Mouse (Mus musculus) stomach, embryonic 15.5 days (tissue): ENCODE measurements around the gene Myom3. TPM values are rescaled to one million over a fixed set of nuclear protein-coding genes. Genes with fewer than 3 reads are reported as not detected.
A peak's percentile ranks its signal among the peaks of the same experiment; 100 is the strongest.

Source experiments
- ATAC-seq: fragments of 200-750 bp; cut with Nextera tagmentation; 2 replicates; pipeline ENCODE4 v1.8.0; 2017; ENCODE audit warnings: low read depth, moderate number of reproducible peaks, moderate TSS enrichment; ENCODE audit not compliant: insufficient read depth, low FRiP score
- H3K27ac ChIP-seq: fragments of 300-500 bp; sonication (generic); 2 replicates; pipeline ENCODE4 v1.5.1; 2015; ENCODE audit warnings: mild to moderate bottlenecking, inconsistent platforms
- H3K27me3 ChIP-seq: fragments of 300-500 bp; sonication (generic); replicated peaks from 2 replicates; pipeline ENCODE4 v1.6.1; 2015; ENCODE audit warnings: inconsistent platforms
- H3K36me3 ChIP-seq: fragments of 300-500 bp; sonication (generic); 2 replicates; pipeline ENCODE4 v1.6.1; 2015; ENCODE audit warnings: inconsistent platforms
- H3K4me1 ChIP-seq: fragments of 300-500 bp; sonication (generic); 2 replicates; pipeline ENCODE4 v1.6.1; 2015; ENCODE audit warnings: inconsistent platforms
- H3K4me2 ChIP-seq: fragments of 300-500 bp; sonication (generic); 2 replicates; pipeline ENCODE4 v1.6.1; 2015; ENCODE audit warnings: mild to moderate bottlenecking, inconsistent platforms
- H3K4me3 ChIP-seq: fragments of 300-500 bp; sonication (generic); replicated peaks from 2 replicates; pipeline ENCODE4 v1.5.1; 2015; ENCODE audit warnings: inconsistent platforms
- H3K9ac ChIP-seq: fragments of 300-500 bp; sonication (generic); 2 replicates; pipeline ENCODE4 v1.6.1; 2015; ENCODE audit warnings: inconsistent platforms
- H3K9me3 ChIP-seq: fragments of 300-500 bp; sonication (generic); 2 replicates; pipeline ENCODE4 v1.6.1; 2016; ENCODE audit warnings: inconsistent platforms
- WGBS: fragments of 180-500 bp; shearing (Covaris S2); methylation state at CpG from one replicate; pipeline ENCODE4 v1.1.7; 2015; 5-methylcytosine and 5-hydroxymethylcytosine counted together
- polyA plus RNA-seq: library from polyadenylated mRNA; unstranded; fragments of >200 nt; fragmentation: Nextera tagmentation; extraction: Ambion mirVana; gene quantifications from 2 replicates; pipeline ENCODE4 v1.2.1, GENCODE M21; 2015

Myom3 gene
- polyA plus RNA-seq, 1 experiment from 2014 or later, result 0.58 TPM

GRCm38 (mm10) chr4:135780255-135780654 is 20.7 kb downstream of the Myom3 start:
- WGBS, result 43% methylated on average over 3 of the region's 3 CpGs
- Histone ChIP-seq H3K27me3 (no peaks in the 10 kb centered on the region), H3K4me3 (no peak overlapping the region), H3K9ac (no peak overlapping the region), H3K27ac (no peak overlapping the region), H3K4me1 (0 out of 2 replicates have a peak, but pooled peaks cover 7% of the 10 kb centered on the region), H3K9me3 (no peaks in the 10 kb centered on the region), H3K4me2 (no peak overlapping the region), H3K36me3 (no peaks in the 10 kb centered on the region)
- ATAC-seq, result peak; percentile 82

DNA sequence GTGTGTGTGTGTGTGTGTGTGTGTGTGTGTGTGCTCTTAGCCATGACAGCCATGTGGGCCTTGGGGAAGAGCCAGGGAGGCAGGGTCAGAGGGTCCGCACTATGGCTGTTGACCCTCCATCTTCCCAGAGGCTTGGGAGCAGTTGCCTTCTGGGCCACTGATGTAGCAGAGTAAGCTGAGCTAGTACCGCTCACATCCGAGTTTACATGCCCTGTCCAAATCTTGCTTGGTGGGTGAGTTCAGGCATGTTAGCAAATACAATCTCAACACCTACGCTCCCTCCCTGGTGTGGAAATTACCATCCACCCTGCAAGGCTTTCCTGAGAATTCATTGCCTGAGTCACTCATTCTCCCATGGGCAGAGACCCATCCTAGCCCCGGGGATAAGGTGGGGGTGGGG is 21.8 kb downstream of the Myom3 start:
- Histone ChIP-seq H3K9ac (no peak overlapping the region), H3K27ac (no peak overlapping the region), H3K9me3 (no peaks in the 10 kb centered on the region), H3K4me2 (no peak overlapping the region), H3K4me1 (0 out of 2 replicates have a peak, but pooled peaks cover 7% of the 10 kb centered on the region), H3K4me3 (no peak overlapping the region), H3K27me3 (no peaks in the 10 kb centered on the region), H3K36me3 (no peaks in the 10 kb centered on the region)
- ATAC-seq, result no peak
- 84% methylated on average over 5 of the region's 5 CpGs for WGBS

GRCm38 (mm10) chr4:135786581-135786980 is 27.1 kb downstream of the Myom3 start:
- no peaks in the 10 kb centered on the region for H3K27me3 ChIP-seq
- H3K9ac ChIP-seq, result no peak overlapping the region
- ATAC-seq, result no peak

GRCm38 (mm10) chr4:135787271-135787670 is 27.8 kb downstream of the Myom3 start:
- Histone ChIP-seq H3K36me3 (no peaks in the 10 kb centered on the region), H3K9ac (no peak overlapping the region), H3K27me3 (no peaks in the 10 kb centered on the region), H3K27ac (no peak overlapping the region), H3K4me1 (no peaks in the 10 kb centered on the region), H3K4me2 (no peak overlapping the region), H3K9me3 (no peaks in the 10 kb centered on the region), H3K4me3 (no peak overlapping the region)
- WGBS, result 75% methylated on average over 6 of the region's 6 CpGs
- no peak for ATAC-seq

More at GRCm38 (mm10) chr4:135786581-135786980, 27.1 kb downstream of the Myom3 start:
- no peak overlapping the region for H3K4me2 ChIP-seq
- no peaks in the 10 kb centered on the region for H3K4me1 ChIP-seq
- 72% methylated on average over 5 of the region's 5 CpGs for WGBS
- no peaks in the 10 kb centered on the region for H3K9me3 ChIP-seq
- H3K27ac ChIP-seq, result no peak overlapping the region
- no peak overlapping the region for H3K4me3 ChIP-seq
- no peaks in the 10 kb centered on the region for H3K36me3 ChIP-seq

GRCm38 (mm10) chr4:135789135-135789534 is 29.6 kb downstream of the Myom3 start:
- Histone ChIP-seq H3K9me3 (no peaks in the 10 kb centered on the region), H3K4me3 (no peak overlapping the region), H3K9ac (no peak overlapping the region), H3K36me3 (no peaks in the 10 kb centered on the region), H3K27ac (no peak overlapping the region), H3K27me3 (no peaks in the 10 kb centered on the region), H3K4me2 (no peak overlapping the region), H3K4me1 (no peaks in the 10 kb centered on the region)
- WGBS, result 68% methylated on average over 2 of the region's 2 CpGs
- no peak for ATAC-seq

DNA sequence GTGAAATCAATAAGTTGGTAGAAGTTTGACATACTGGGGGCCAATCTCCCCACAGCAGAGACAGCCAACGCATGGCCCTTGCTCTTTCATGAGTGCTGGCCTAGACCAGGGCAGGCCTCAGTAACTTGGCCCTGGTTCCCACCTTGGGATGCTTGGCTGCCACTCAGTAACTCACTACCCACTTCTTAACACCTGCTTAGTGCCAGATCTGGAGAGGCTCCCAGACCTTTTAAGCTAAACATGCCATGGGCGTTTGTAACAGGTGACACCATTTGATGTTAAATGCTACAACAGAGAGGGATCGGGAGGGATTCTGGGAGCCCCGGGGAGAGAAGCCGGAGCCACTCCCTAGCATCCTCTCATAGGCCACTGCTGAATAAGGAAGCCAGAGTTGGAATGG is 33.3 kb downstream of the Myom3 start:
- Histone ChIP-seq H3K9me3 (no peaks in the 10 kb centered on the region), H3K9ac (no peak overlapping the region), H3K4me3 (no peak overlapping the region), H3K4me1 (peaks cover 5% of the 10 kb centered on the region), H3K27me3 (no peaks in the 10 kb centered on the region), H3K27ac (no peak overlapping the region), H3K36me3 (no peaks in the 10 kb centered on the region), H3K4me2 (no peak overlapping the region)
- no peak for ATAC-seq
- 89% methylated on average over 5 of the region's 5 CpGs for WGBS

DNA sequence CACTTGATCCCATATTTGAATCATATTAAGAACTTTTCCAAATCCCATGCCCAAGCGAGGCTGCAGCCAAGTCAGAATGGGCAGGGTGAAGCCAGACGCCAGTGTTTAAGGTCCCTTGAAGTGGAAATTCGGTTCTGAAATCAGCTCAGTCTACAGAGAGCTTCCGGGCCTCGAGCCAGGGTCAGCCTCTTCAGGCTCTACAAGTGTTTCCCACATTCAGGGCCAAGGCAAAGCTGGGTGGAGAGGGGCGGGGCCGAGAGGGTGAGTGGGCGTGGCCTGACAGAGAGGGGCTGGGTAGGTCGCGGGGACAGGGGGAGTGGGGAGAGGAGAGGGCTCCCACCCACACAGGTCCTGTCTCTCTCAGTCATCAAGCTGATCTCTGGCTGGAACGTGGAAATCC is 38.4 kb downstream of the Myom3 start:
- no peak overlapping the region for H3K4me3 ChIP-seq
- no peak overlapping the region for H3K27ac ChIP-seq
- H3K4me1 ChIP-seq, result peaks cover 10% of the 10 kb centered on the region
- H3K36me3 ChIP-seq, result no peaks in the 10 kb centered on the region
- H3K27me3 ChIP-seq, result no peaks in the 10 kb centered on the region
- 0 out of 2 replicates have a peak, but pooled peaks have one; percentile 11 for ATAC-seq
- no peaks in the 10 kb centered on the region for H3K9me3 ChIP-seq
- H3K4me2 ChIP-seq, result peak overlapping the region; percentile 3; the same call in 1 of the 2 replicates
- H3K9ac ChIP-seq, result no peak overlapping the region
- WGBS, result 19% methylated on average over 11 of the region's 11 CpGs

DNA sequence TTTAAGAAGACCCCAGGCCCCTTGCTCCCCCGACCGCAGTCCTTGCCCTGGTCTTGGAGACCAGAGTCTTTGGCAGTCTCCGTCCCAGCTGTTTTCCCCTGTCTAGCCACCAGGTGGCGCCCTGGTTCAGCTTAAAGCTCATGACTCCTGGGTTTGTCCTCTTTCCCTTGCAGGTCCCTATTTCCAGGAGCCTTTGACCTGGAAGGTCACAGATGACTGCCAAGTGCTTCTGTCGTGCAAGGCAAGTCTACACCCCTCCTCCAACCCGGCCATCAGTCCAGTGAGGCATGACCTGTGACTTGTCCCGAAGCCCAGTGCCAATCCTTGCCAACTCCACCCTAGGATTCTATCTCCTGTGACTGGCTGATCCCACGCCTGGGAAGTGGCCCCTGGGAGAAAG is 42.0 kb downstream of the Myom3 start:
- no peaks in the 10 kb centered on the region for H3K36me3 ChIP-seq
- no peak overlapping the region for H3K4me3 ChIP-seq
- ATAC-seq, result 0 out of 2 replicates have a peak, but pooled peaks have one; percentile 15
- H3K9me3 ChIP-seq, result no peaks in the 10 kb centered on the region
- H3K27ac ChIP-seq, result no peak overlapping the region
- no peaks in the 10 kb centered on the region for H3K27me3 ChIP-seq
- 19% methylated on average over 8 of the region's 8 CpGs for WGBS
- H3K4me2 ChIP-seq, result no peak overlapping the region
- peaks cover 8% of the 10 kb centered on the region for H3K4me1 ChIP-seq
- H3K9ac ChIP-seq, result no peak overlapping the region

GRCm38 (mm10) chr4:135803299-135803698 is 43.8 kb downstream of the Myom3 start:
- Histone ChIP-seq H3K27ac (no peak overlapping the region), H3K9me3 (no peaks in the 10 kb centered on the region), H3K4me1 (peaks cover under 1% of the 10 kb centered on the region; the same call in 1 of the 2 replicates), H3K9ac (no peak overlapping the region), H3K36me3 (no peaks in the 10 kb centered on the region), H3K27me3 (no peaks in the 10 kb centered on the region), H3K4me3 (no peak overlapping the region), H3K4me2 (no peak overlapping the region)
- 58% methylated on average over 4 of the region's 4 CpGs for WGBS
- no peak for ATAC-seq

DNA sequence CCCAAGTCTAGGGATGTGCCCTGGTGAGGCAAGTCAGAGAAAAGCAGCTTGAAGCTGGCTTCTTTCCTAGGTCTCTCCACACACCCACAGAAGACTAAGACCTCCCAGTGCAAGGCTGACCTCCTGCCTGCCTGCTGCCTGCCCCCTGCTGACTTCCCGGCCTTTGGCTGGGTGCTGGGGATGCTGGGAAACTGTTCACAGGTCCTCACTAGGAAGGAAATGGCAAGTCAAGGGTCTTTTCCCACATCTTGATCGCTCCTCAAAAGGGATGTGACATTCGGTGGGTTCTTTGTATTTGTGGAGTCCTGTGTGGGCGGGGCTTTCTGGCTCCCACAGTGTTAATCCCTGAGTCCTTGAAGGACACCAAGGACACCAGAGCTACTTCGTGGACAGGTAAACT is 44.7 kb downstream of the Myom3 start:
- Histone ChIP-seq H3K36me3 (no peaks in the 10 kb centered on the region), H3K4me3 (no peak overlapping the region), H3K4me2 (no peak overlapping the region)

GRCm38 (mm10) chr4:135814896-135815295 is 55.4 kb downstream of the Myom3 start:
- 72% methylated on average over 7 of the region's 7 CpGs for WGBS
- H3K27me3 ChIP-seq, result no peaks in the 10 kb centered on the region
- H3K4me1 ChIP-seq, result no peaks in the 10 kb centered on the region
- no peaks in the 10 kb centered on the region for H3K9me3 ChIP-seq
- H3K9ac ChIP-seq, result no peak overlapping the region
- no peaks in the 10 kb centered on the region for H3K36me3 ChIP-seq
- H3K27ac ChIP-seq, result no peak overlapping the region
- H3K4me3 ChIP-seq, result no peak overlapping the region
- ATAC-seq, result no peak
- H3K4me2 ChIP-seq, result no peak overlapping the region

More for the DNA sequence above, 44.7 kb downstream of the Myom3 start:
- no peak for ATAC-seq
- Histone ChIP-seq H3K4me1 (no peaks in the 10 kb centered on the region), H3K27me3 (no peaks in the 10 kb centered on the region), H3K9me3 (no peaks in the 10 kb centered on the region), H3K9ac (no peak overlapping the region), H3K27ac (no peak overlapping the region)
- 78% methylated on average over 5 of the region's 5 CpGs for WGBS

GRCm38 (mm10) chr4:135816905-135817622 is 57.5 kb downstream of the Myom3 start:
- H3K36me3 ChIP-seq, result no peaks in the 10 kb centered on the region
- H3K27ac ChIP-seq, result no peak overlapping the region
- H3K4me2 ChIP-seq, result no peak overlapping the region
- no peaks in the 10 kb centered on the region for H3K9me3 ChIP-seq
- no peak overlapping the region for H3K9ac ChIP-seq
- no peaks in the 10 kb centered on the region for H3K27me3 ChIP-seq
- H3K4me3 ChIP-seq, result no peak overlapping the region
- no peaks in the 10 kb centered on the region for H3K4me1 ChIP-seq
- no peak; the same call in 1 of the 2 replicates for ATAC-seq
- 35% methylated on average over 12 of the region's 12 CpGs for WGBS
